Mouse (Mus musculus): ENCODE results near the gene Hdac7. TPM values are rescaled to one million over a fixed set of nuclear protein-coding genes. Genes with fewer than 3 reads are reported as not detected.

Hdac7 gene
- total and polyA plus RNA-seq, 2 experiments from 2014 or later: 21.6 to 29.4 TPM

DNA sequence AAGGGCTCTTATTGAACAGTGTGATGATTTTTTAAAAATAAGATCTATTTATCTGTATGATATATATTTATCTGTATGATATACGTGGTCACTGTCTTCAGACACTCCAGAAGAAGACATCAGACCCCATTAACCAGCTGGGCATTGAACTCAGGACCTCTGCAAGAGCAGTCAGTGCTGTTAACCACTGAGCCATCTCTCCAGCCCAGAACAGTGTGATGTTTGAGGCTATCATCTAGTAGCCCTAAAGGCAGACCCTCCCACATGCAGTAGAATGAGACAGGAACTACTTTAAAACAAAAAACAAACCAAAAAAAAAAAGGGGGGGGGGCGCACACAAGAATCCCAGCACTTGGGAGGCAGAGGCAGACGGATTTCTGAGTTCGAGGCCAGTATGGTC is 96.8 kb downstream of the Hdac7 start:
- H3K4me3 ChIP-seq (ENCODE audit: low read depth, low read length): no peak overlapping the region
- no peak overlapping the region for H3K9ac ChIP-seq
- H3K36me3 ChIP-seq (ENCODE audit: insufficient read depth): peaks cover 5% of the 10 kb centered on the region; the same call in 1 of the 2 replicates
- TF ChIP-seq CTCF (IDR thresholded peaks at IDR 0.05; ENCODE audit: low read depth): no peak
- H3K4me1 ChIP-seq (ENCODE audit: insufficient read depth): no peaks in the 10 kb centered on the region
- no peak overlapping the region for H3K27ac ChIP-seq (ENCODE audit: low read depth, low read length)
- no peak for ATAC-seq
- 88% methylated on average over 4 of the region's 4 CpGs for WGBS
- H3K4me2 ChIP-seq (ENCODE audit: low read depth): no peak overlapping the region
- no peaks in the 10 kb centered on the region for H3K9me3 ChIP-seq (ENCODE audit: low read length)
- DNase-seq: no peak
- no peaks in the 10 kb centered on the region for H3K27me3 ChIP-seq (ENCODE audit: insufficient read depth, low read length)

DNA sequence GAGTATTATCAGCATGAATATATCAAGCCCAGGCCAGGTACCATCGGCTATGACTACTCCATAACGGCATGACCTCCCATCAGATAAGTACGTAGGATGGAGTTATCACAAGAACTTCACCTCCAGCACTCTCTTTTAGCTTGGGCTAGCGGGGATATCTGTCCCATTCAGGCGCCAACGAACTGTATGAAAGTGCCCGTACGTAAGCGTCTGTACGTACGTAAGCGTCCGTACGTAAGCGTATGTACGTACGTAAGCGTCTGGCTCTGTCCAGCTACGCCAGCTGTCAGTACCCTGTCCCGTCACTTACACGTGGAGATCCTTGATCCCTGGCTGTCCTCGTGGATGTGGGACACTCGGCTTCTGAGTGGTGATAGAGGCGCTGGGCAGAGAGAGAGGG is 97.6 kb downstream of the Hdac7 start:
- H3K27me3 ChIP-seq (ENCODE audit: insufficient read depth, low read length): no peaks in the 10 kb centered on the region
- H3K27ac ChIP-seq (ENCODE audit: low read depth, low read length): no peak overlapping the region
- no peak for TF ChIP-seq CTCF (IDR thresholded peaks at IDR 0.05; ENCODE audit: low read depth)
- peaks cover 5% of the 10 kb centered on the region; the same call in 1 of the 2 replicates for H3K36me3 ChIP-seq (ENCODE audit: insufficient read depth)
- H3K4me1 ChIP-seq (ENCODE audit: insufficient read depth): no peaks in the 10 kb centered on the region
- H3K4me3 ChIP-seq (ENCODE audit: low read depth, low read length): no peak overlapping the region
- WGBS: 94% methylated on average over 24 of the region's 24 CpGs
- no peak for ATAC-seq
- no peaks in the 10 kb centered on the region for H3K9me3 ChIP-seq (ENCODE audit: low read length)
- DNase-seq: no peak
- H3K9ac ChIP-seq: no peak overlapping the region
- no peak overlapping the region for H3K4me2 ChIP-seq (ENCODE audit: low read depth)

DNA sequence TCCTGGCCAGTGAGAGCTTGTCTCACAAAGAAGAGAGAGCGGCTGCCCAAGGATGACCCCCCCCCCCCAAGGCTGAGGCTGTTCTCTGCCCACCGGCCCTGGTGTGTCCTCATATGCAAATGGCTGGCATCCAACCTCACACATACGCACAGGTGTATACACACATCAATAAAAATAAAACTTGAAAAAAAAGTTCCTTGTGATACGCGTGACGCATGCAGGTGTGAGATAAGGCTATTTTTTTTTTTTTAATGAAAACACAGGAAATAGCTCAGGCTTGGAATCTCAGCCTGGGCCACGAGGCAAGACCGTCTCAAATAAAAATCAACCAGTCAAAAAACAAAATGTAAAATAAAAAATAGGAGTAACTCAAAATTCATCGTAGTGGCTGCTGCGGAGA is 98.0 kb downstream of the Hdac7 start:
- no peaks in the 10 kb centered on the region for H3K27me3 ChIP-seq (ENCODE audit: insufficient read depth, low read length)
- no peak for TF ChIP-seq CTCF (IDR thresholded peaks at IDR 0.05; ENCODE audit: low read depth)
- ATAC-seq: no peak
- H3K27ac ChIP-seq (ENCODE audit: low read depth, low read length): no peak overlapping the region
- H3K4me2 ChIP-seq (ENCODE audit: low read depth): no peak overlapping the region
- 96% methylated on average over 10 of the region's 10 CpGs for WGBS
- H3K4me1 ChIP-seq (ENCODE audit: insufficient read depth): no peaks in the 10 kb centered on the region
- H3K4me3 ChIP-seq (ENCODE audit: low read depth, low read length): no peak overlapping the region
- no peaks in the 10 kb centered on the region for H3K9me3 ChIP-seq (ENCODE audit: low read length)
- no peak for DNase-seq
- H3K36me3 ChIP-seq (ENCODE audit: insufficient read depth): peaks cover 5% of the 10 kb centered on the region; the same call in 1 of the 2 replicates
- H3K9ac ChIP-seq: no peak overlapping the region

DNA sequence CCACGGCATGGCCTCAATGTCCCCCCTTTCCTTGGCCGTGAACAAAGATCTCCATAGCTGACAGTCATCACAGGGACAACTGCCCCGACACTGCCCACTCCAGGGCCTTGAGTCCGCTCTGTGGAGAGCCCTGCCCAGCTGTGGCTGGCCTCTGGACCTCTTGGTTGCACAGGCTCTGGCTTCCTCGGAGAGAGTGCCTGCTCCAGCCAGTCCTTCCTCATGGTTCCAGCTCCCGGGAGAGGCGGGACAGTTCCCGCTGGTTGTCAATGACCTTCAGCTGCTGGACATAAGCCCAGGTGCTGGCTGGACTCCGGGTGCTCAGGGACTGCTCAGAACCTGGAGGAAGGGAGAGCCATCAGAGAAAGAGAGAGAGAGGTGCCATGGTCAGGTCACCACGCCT is 99.0 kb downstream of the Hdac7 start:
- no peaks in the 10 kb centered on the region for H3K27me3 ChIP-seq (ENCODE audit: insufficient read depth, low read length)
- no peak overlapping the region for H3K27ac ChIP-seq (ENCODE audit: low read depth, low read length)
- TF ChIP-seq CTCF (IDR thresholded peaks at IDR 0.05; ENCODE audit: low read depth): no peak
- no peaks in the 10 kb centered on the region for H3K4me1 ChIP-seq (ENCODE audit: insufficient read depth)
- H3K9ac ChIP-seq: no peak overlapping the region
- ATAC-seq: no peak
- DNase-seq: no peak
- H3K9me3 ChIP-seq (ENCODE audit: low read length): no peaks in the 10 kb centered on the region
- no peak overlapping the region for H3K4me3 ChIP-seq (ENCODE audit: low read depth, low read length)
- H3K4me2 ChIP-seq (ENCODE audit: low read depth): no peak overlapping the region
- whole genome bisulfite sequencing: 77% methylated on average over 10 of the region's 10 CpGs
- peaks cover 5% of the 10 kb centered on the region; the same call in 1 of the 2 replicates for H3K36me3 ChIP-seq (ENCODE audit: insufficient read depth)

DNA sequence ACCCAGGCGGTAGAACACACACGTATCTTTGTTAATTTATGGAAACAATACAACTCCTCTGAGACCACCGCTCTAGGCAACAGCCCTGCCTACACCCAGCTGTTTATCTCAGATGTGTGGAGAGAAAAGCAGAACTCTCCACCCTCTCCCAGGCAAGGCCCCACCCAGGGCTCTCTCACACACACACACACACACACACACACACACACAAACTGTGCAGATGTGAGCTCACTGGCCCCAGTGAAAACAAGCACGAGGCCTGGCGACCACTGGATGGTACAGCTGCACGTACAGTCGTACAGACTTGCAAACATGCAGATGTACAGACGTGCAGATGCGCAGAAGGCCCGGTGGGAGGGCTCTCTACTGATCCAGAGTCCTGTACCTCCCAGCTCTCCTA is 99.4 kb downstream of the Hdac7 start:
- Histone ChIP-seq H3K36me3 (ENCODE audit: insufficient read depth) (peaks cover 5% of the 10 kb centered on the region; the same call in 1 of the 2 replicates), H3K27ac (ENCODE audit: low read depth, low read length) (no peak overlapping the region), H3K4me1 (ENCODE audit: insufficient read depth) (no peaks in the 10 kb centered on the region), H3K27me3 (ENCODE audit: insufficient read depth, low read length) (no peaks in the 10 kb centered on the region), H3K4me2 (ENCODE audit: low read depth) (no peak overlapping the region), H3K9me3 (ENCODE audit: low read length) (no peaks in the 10 kb centered on the region), H3K9ac (no peak overlapping the region), H3K4me3 (ENCODE audit: low read depth, low read length) (no peak overlapping the region)
- ATAC-seq (no peak), DNase-seq (no peak)
- 70% methylated on average over 10 of the region's 10 CpGs for WGBS
- TF ChIP-seq CTCF (IDR thresholded peaks at IDR 0.05; ENCODE audit: low read depth): no peak

DNA sequence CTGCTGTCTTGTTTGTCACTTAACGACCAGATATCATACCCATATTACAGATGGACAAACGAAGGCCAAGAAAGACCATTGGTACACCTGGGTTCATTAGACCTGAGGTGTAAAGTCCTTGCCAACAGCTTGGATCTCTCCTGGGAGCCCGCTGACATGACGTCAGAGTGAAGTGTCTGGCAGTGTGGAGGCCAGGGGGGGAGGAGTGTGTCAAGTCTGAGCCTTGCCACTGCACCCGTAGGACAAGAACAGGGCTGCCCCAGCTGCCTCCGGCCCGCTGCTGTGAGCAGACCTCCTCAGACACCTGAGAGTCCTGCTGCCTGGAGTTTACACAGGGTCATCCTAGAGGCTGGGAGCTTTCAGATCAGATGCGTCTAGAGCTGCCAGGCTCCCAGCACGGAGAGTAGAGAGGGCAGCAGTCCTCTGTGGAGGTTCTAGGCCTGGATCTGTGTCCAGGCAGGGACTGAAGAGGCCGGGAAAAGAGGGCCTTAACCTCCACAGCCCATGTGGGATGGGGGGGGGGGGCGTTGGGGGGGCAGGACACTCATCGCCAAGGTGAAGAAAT is 100.3 kb downstream of the Hdac7 start:
- WGBS: 77% methylated on average over 12 of the region's 12 CpGs
- Histone ChIP-seq H3K4me2 (ENCODE audit: low read depth) (no peak overlapping the region), H3K9ac (no peak overlapping the region), H3K4me1 (ENCODE audit: insufficient read depth) (no peaks in the 10 kb centered on the region), H3K9me3 (ENCODE audit: low read length) (no peaks in the 10 kb centered on the region), H3K27ac (ENCODE audit: low read depth, low read length) (no peak overlapping the region), H3K27me3 (ENCODE audit: insufficient read depth, low read length) (no peaks in the 10 kb centered on the region), H3K4me3 (ENCODE audit: low read depth, low read length) (no peak overlapping the region), H3K36me3 (ENCODE audit: insufficient read depth) (peaks cover 5% of the 10 kb centered on the region; the same call in 1 of the 2 replicates)
- DNase-seq (no peak), ATAC-seq (no peak; the same call in 1 of the 2 replicates)
- TF ChIP-seq CTCF (IDR thresholded peaks at IDR 0.05; ENCODE audit: low read depth): no peak

DNA sequence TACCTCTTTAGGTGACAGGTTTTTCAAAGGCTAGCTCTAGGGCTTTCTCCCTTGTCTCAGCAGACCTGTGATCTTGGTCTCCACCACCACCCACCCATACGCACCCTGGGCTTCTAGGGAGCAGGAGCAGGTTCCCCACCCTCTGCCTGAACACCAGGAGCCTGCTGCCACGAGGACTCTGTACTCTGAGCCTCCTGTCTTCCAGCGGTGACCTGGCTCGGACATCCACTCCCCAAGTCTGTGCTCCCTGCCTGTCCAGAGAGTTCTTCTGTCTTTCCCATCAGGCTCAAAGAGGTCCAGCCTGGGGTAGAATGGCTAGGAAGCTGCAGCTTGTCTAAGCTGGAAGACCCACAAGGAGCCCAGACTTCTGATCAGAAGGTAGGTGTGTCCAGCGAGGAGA is 101.1 kb downstream of the Hdac7 start:
- no peak overlapping the region for H3K4me3 ChIP-seq (ENCODE audit: low read depth, low read length)
- no peaks in the 10 kb centered on the region for H3K4me1 ChIP-seq (ENCODE audit: insufficient read depth)
- H3K27me3 ChIP-seq (ENCODE audit: insufficient read depth, low read length): no peaks in the 10 kb centered on the region
- TF ChIP-seq CTCF (IDR thresholded peaks at IDR 0.05; ENCODE audit: low read depth): no peak
- no peak overlapping the region for H3K4me2 ChIP-seq (ENCODE audit: low read depth)
- H3K36me3 ChIP-seq (ENCODE audit: insufficient read depth): peaks cover 5% of the 10 kb centered on the region; the same call in 1 of the 2 replicates
- ATAC-seq (no peak), DNase-seq (no peak)
- WGBS: 83% methylated on average over 5 of the region's 5 CpGs
- H3K9me3 ChIP-seq (ENCODE audit: low read length): no peaks in the 10 kb centered on the region
- no peak overlapping the region for H3K9ac ChIP-seq
- no peak overlapping the region for H3K27ac ChIP-seq (ENCODE audit: low read depth, low read length)

Other genes with a start within 250 kb of the Hdac7 start
- 39.6 and 45.5 TPM in 2 replicates for gene Rpap3, start 138.7 kb downstream of the Hdac7 start, total RNA-seq (2014; rRNA removed)
- gene Rpap3, start 138.7 kb downstream of the Hdac7 start, polyA plus RNA-seq (2015; fragmentation: Nextera tagmentation; extraction: Ambion mirVana): 45.6 and 47.7 TPM in 2 replicates
- 0.14 and 0.15 TPM in 2 replicates for gene Endou, start 113.2 kb downstream of the Hdac7 start, total RNA-seq (2014; rRNA removed)
- gene Endou, start 113.2 kb downstream of the Hdac7 start, polyA plus RNA-seq (2015; fragmentation: Nextera tagmentation; extraction: Ambion mirVana): 0.18 and 0.34 TPM in 2 replicates
- 16.6 and 22.0 TPM in 2 replicates for gene Rapgef3, start 76.5 kb downstream of the Hdac7 start, total RNA-seq (2014; rRNA removed)
- gene Rapgef3, start 76.5 kb downstream of the Hdac7 start, polyA plus RNA-seq (2015; fragmentation: Nextera tagmentation; extraction: Ambion mirVana): 6.5 and 8.7 TPM in 2 replicates
- 40.2 and 56.4 TPM in 2 replicates for gene Slc48a1, start 66.0 kb downstream of the Hdac7 start, total RNA-seq (2014; rRNA removed)
- gene Slc48a1, start 66.0 kb downstream of the Hdac7 start, polyA plus RNA-seq (2015; fragmentation: Nextera tagmentation; extraction: Ambion mirVana): 123 and 135 TPM in 2 replicates
- 0.15 and 0.76 TPM in 2 replicates for gene Vdr, start 66.1 kb upstream of the Hdac7 start, total RNA-seq (2014; rRNA removed)
- 0.04 and 0.05 TPM in 2 replicates for gene Vdr, start 66.1 kb upstream of the Hdac7 start, polyA plus RNA-seq (2015; fragmentation: Nextera tagmentation; extraction: Ambion mirVana)
- 44.4 and 50.8 TPM in 2 replicates for gene Tmem106c, start 119.7 kb upstream of the Hdac7 start, total RNA-seq (2014; rRNA removed)
- 62.8 and 66.1 TPM in 2 replicates for gene Tmem106c, start 119.7 kb upstream of the Hdac7 start, polyA plus RNA-seq (2015; fragmentation: Nextera tagmentation; extraction: Ambion mirVana)
- gene Col2a1, start 160.2 kb upstream of the Hdac7 start, total RNA-seq (2014; rRNA removed): 7.6 and 28.3 TPM in 2 replicates
- gene Col2a1, start 160.2 kb upstream of the Hdac7 start, polyA plus RNA-seq (2015; fragmentation: Nextera tagmentation; extraction: Ambion mirVana): 2.5 and 4.9 TPM in 2 replicates
- gene Pfkm, start 248.1 kb upstream of the Hdac7 start, total RNA-seq (2014; rRNA removed): 90.1 and 91.9 TPM in 2 replicates
- gene Pfkm, start 248.1 kb upstream of the Hdac7 start, polyA plus RNA-seq (2015; fragmentation: Nextera tagmentation; extraction: Ambion mirVana): 76.4 and 86.3 TPM in 2 replicates
- gene Senp1, start 249.2 kb upstream of the Hdac7 start, total RNA-seq (2014; rRNA removed): 13.6 and 19.8 TPM in 2 replicates
- gene Senp1, start 249.2 kb upstream of the Hdac7 start, polyA plus RNA-seq (2015; fragmentation: Nextera tagmentation; extraction: Ambion mirVana): 8.5 and 12.2 TPM in 2 replicates